Mouse (Mus musculus) thymus, postnatal 14 days (tissue): Measurements from ENCODE around the gene Glce.

Experiments
- DNase-seq: peaks from one replicate; pipeline ENCODE4 v3.0.0; 2021

The Glce gene

DNA sequence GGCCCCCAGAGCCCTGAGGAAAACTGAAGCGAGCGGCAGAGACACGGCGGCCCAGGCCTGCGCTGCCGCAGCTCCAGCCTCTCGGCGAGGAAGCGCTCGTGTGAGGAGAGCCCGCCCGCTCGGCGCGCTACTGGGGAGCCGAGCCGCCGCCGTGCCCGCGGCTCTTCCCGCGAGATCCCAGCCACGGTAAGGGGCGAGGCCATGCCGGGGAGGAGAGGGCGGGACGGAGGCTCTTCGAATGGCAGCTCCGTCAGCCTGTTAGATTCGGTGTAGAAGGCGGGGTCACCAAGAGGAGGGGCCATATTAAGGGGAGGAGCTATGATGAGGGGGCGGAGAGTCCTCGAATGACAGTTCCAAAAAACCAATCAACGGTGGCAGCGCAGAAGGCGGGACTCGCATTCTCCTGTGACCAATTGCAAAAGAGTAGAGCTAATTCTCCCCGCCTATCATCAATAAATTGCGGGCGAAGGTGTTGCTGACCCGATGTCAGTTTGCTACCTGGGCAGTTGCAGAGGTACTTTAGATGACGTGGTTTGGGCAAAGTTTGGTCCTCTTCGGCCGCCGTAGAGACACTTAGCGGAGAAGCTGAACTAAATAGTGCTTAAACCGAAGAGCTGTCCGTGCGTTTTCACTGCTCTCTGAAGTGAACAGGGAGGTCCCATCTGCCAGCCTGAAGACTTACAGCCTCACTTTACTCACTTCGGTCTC is at the start of gene Glce:
Gene Glce, minus strand, starts transcription at position 148 of the 708 bp plus-strand sequence.
- DNase-seq = peak; percentile 98

GRCm38 (mm10) chr9:62172239-62172638 is 49.8 kb upstream of the Glce start:
- DNase-seq = no peak

GRCm38 (mm10) chr9:62170921-62171320 is 48.5 kb upstream of the Glce start:
- DNase-seq = no peak

- no peak for DNase-seq
Observed at GRCm38 (mm10) chr9:62166621-62167020, 44.2 kb upstream of the Glce start.

DNA sequence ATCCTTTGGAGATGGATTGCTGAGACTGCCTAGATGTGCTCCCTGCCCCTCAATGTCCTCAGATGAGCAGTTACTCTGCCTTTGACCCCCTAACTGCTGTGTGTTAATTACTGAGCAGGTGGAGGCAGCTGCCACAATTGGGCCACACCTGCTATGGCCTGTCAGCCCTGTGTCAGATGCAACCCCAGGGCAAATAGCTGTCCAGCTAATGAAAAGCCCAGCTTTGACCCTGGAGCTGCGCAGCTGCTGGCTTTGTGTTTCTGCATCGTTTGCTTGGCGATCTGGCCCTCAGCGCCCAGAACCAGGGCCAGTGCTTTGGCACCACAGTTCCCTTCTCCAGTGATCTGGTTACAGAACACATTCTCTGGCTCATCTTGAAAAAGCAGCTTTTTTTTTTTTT is 43.7 kb upstream of the Glce start:
- no peak for DNase-seq

DNA sequence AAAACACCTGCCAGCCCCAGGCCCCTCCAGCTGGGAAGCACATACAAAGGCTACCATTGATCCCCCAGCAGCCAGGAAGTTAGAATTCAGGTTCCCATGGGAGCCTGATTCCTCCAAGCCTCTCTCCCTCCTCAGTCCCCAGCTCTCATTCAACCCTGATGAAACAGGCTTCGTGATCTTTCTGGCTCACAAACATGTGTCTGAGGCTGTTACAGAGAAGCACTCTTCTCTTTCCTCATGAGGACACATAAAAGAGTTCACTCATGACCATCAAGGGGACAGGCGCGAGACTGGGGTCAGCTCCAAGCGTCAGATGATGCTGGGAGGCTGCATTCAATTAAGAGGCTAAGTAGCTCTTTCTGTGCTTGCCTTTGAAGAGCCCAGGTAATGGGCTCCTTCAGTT is 40.4 kb upstream of the Glce start:
- DNase-seq = no peak

DNA sequence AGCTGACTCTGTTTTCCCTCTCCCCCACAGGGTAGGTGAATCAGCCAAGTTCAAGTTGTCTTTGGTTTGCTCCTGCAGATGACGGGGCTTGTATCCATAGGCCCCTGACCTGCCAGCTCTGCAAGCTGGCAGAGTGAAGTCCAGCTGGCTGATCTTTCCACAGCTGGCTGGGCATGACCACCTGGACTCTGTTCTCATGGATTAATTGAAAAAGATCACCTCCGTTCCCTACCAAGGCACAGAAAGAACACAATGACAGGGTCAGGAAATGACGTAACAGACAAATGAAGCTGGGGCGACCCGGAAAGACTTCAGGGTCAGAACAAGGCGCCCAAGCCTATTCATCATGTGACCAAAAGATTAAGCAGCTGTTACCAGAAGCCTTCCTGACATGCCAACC is 38.3 kb upstream of the Glce start:
- DNase-seq = no peak

- no peak for DNase-seq
Observed at GRCm38 (mm10) chr9:62158746-62159145, 36.3 kb upstream of the Glce start.

- DNase-seq = no peak
Observed at GRCm38 (mm10) chr9:62155821-62156220, 33.4 kb upstream of the Glce start.

GRCm38 (mm10) chr9:62155400-62155799 is 32.9 kb upstream of the Glce start:
- no peak for DNase-seq

- no peak for DNase-seq
Observed at GRCm38 (mm10) chr9:62154956-62155355, 32.5 kb upstream of the Glce start.

- DNase-seq = no peak
Observed at GRCm38 (mm10) chr9:62154551-62154950, 32.1 kb upstream of the Glce start.

DNA sequence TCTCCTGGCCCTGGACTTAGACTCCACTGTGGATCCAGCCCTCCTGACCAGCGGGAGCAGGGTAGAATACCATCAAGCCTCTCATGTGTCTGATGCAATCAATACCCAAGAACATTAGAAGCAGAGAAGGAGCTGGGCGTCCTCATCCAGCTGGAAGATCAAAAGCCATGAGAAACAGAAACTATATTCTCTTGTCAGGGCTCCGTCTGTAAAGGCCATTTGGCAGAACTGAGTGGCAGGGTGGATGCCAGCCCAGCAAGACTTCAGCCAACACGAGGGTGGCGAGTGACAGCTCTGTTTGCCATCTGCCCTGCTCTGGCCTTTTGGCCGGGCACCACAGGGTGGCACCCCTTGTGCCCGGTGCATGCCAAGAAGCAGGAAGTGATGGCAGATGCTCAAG is 30.8 kb upstream of the Glce start:
- no peak for DNase-seq

DNA sequence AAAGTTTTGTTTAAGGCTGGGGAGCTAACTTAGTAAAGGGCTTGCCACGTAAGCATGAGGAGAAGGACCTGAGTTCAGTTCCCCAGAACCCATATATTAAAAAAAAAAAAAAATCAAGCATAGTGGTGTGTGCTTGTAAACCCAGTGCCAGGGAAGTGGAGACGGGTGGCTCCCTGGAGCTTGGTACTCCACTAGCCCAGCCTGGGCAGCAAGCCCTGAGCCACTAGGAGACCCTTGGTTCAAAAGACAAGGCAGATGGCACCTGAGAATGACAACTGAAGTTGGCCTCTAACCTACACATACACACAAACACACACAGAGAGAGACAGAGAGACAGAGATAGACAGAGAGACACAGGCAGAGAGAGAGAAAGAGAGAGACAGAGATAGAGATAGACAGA is 30.1 kb upstream of the Glce start:
- DNase-seq = no peak

- no peak for DNase-seq
Observed at GRCm38 (mm10) chr9:62145198-62145597, 22.7 kb upstream of the Glce start.

GRCm38 (mm10) chr9:62143428-62143827 is 21.0 kb upstream of the Glce start:
- DNase-seq = no peak

GRCm38 (mm10) chr9:62139027-62139426 is 16.6 kb upstream of the Glce start:
- no peak for DNase-seq

DNA sequence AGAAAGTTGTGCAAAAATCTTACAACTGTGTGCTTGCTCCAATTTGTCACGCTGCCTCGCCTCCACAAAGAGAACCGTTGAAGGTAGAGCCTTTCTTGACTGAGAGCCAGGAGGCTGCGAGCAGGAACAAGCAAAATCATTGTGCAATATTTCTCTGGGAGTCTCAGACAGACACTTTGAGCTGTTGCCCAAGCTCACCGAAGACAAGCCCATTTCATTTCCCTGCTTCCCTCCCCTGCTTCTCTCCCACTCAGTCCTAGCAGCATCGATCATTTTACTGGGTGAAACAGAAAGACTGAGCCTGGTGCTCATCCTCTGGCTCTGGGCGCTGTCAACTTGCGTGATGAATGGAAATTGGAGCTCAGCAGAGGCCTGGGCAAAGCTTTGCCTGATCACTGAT is 14.8 kb upstream of the Glce start:
- DNase-seq = no peak

DNA sequence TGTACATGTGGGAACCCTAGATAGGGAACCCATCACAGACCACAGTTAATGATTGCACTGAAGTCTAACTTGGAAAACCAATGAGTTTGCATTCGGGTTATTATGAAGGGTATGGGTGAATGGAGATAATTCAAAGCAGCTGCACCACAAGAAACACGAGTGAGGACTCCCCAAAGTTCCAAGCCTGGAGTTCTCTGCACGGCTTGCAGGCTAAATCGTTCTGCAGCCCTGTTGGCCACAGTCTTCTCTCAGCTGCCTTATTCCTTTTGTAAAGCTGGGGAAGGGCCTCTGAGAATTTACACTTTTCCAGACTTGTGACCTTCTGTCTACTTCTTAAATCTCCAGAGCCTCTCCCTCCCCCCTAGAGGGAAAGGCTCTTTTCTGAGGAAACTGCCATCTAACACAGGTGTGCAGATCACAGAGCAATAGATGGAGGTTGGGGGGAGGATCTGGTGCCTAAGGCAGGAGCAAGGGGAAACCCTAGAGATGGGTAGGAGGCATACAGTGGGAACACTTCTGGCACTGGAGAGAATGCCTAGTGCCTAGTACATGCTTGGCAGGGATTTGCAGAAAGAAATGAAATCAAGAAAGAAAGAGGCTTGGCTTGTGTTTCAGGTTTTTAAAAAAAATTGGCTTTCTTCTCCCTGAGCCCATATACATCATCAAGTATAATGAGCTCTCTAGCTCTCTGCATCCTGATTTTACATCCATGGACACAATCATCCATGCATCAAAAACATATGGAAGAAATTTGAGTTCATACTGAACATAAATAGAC is 9.7 kb upstream of the Glce start:
- DNase-seq = no peak

DNA sequence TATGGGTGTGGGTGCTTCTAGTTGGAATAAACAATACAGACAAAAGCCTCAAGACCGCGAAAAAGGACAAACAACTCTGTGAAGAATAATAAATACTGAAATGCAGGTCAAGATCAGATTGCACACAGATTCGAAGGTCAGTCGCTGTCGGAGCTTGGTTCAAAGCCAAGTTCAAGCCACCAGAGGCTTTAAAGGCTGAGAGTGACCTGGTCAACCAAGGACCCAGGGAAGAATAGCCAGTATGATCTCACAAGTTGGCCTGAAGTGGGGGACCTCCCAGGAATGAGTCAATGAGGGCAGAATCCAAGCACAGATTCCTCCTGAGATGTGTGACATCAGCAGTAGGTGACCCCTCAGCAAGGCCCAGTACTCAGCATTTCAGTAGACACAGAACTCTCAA is 8.3 kb upstream of the Glce start:
- no peak for DNase-seq

GRCm38 (mm10) chr9:62128056-62128455 is 5.6 kb upstream of the Glce start:
- no peak for DNase-seq

GRCm38 (mm10) chr9:62125986-62126575 is 3.6 kb upstream of the Glce start:
- DNase-seq = no peak

GRCm38 (mm10) chr9:62124266-62124665 is 1.8 kb upstream of the Glce start:
- DNase-seq = no peak

- no peak for DNase-seq
Observed at GRCm38 (mm10) chr9:62123496-62123895, 1.0 kb upstream of the Glce start.
